Mouse (Mus musculus): ENCODE results near the gene Spx. TPM values are rescaled to one million over a fixed set of nuclear protein-coding genes. Genes with fewer than 3 reads are reported as not detected.

Gene Spx
- total RNA-seq, 2 experiments from 2014 or later = 0.60 TPM; not detected in 1

GRCm38 (mm10) chr6:142413845-142414244 lies 604 bp downstream of the Spx start:
- no peak for DNase-seq
- intact Hi-C loops (cut with DNase I; ENCODE audit: low total_unique reads) = no loop called here

DNA sequence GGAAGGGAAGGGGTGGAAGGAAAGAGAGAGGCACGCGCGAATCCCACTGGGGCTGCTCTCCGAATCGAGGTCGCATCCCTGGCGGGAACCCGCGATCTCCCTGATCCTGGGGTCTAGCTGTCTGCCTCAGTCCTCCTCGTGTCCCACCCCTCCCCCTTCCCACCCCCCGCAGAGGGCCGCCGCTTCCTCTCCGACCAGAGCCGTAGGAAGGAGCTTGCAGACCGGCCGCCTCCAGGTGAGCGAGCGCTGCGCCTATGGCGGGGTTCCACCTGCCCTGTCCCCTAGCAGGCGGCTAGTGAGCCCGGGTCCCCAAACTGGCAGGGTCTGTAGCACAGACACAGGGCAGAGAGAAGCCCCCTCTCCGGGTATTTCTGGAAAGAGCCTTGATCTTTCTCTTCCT lies 1.4 kb downstream of the Spx start:
- DNase-seq = no peak
- intact Hi-C loops (cut with DNase I; ENCODE audit: low total_unique reads) = no loop called here

DNA sequence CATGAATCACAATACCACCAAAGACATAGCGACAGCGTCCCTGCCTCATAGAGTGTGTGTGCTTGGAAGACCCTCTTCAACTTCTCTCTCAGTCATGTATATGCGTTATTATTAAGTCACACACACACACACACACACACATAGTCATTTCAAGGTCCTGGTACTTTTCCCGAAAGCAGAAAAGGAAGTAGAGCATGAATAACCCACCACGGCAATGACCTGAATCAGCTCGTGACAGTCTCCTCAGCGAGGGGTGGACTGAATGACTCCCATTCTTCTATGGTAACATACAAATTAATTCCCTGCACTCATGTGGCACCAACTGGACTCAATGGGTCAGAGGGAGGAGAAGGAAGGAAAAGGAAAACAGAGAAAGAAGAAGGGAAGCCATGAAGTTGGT lies 11.7 kb downstream of the Spx start:
- intact Hi-C loops (cut with DNase I; ENCODE audit: low total_unique reads) = no loop called here
- no peak for DNase-seq

GRCm38 (mm10) chr6:142429072-142429471 lies 15.8 kb downstream of the Spx start:
- DNase-seq = no peak
- intact Hi-C loops (cut with DNase I; ENCODE audit: low total_unique reads) = no loop called here

DNA sequence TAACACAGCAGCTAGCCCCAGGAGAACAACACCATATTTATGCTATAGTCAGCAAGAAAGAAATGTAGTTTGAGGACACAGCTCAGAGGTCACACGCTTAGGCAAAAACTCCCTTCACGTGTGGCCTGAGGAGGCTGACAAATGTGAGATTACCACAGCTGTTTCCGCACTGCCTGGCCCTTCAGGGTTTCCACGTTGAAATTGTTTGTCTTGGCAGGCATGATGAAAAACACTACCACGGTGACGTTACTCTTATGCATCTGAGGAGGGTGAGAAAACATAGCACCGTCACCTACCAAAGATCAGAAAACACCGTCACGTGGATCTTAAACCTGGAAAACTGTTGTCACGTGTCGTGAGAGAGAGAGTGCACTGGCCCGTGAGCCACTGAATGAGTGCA lies 38.1 kb downstream of the Spx start:
- intact Hi-C loops (cut with DNase I; ENCODE audit: low total_unique reads) = no loop called here
- no peak for DNase-seq

- DNase-seq = no peak
- intact Hi-C loops (cut with DNase I; ENCODE audit: low total_unique reads) = no loop called here
Measured at GRCm38 (mm10) chr6:142453311-142453710, 40.1 kb downstream of the Spx start.

- intact Hi-C loops (cut with DNase I; ENCODE audit: low total_unique reads) = no loop called here
Measured at GRCm38 (mm10) chr6:142455314-142455996, 42.2 kb downstream of the Spx start.

GRCm38 (mm10) chr6:142458010-142458409 lies 44.8 kb downstream of the Spx start:
- intact Hi-C loops (cut with DNase I; ENCODE audit: low total_unique reads) = no loop called here
- DNase-seq = no peak

More at GRCm38 (mm10) chr6:142455314-142455996, 42.2 kb downstream of the Spx start:
- no peak for DNase-seq

GRCm38 (mm10) chr6:142459017-142459678 lies 45.9 kb downstream of the Spx start:
- intact Hi-C loops (cut with DNase I; ENCODE audit: low total_unique reads) = no loop called here
- no peak for DNase-seq

DNA sequence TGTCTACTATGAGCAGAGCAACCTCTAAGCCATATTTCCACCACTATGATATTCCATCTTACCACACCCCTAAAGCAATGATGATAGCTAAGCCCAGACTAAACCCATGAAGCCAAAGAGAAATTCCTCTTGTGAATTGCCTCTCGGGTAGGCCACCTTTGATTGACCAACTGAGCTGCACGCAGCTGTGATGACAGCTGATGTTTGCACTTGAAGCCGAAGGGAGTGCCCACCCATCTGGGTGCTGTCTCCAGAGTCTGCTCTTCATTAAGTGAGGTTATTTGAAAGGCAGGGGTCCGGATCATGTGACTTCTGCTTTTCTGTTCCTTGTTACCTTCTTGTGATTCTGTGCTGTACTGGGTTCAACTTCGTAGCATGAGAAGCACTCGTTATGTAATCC lies 49.0 kb downstream of the Spx start:
- intact Hi-C loops (cut with DNase I; ENCODE audit: low total_unique reads) = no loop called here
- DNase-seq = no peak

Other genes starting within 250 kb of the Spx start
- not detected for gene Slco1a6, start 204.9 kb upstream of the Spx start, total RNA-seq (2021)
- gene Iapp, start 115.0 kb upstream of the Spx start, total RNA-seq (2021) = not detected
- not detected for gene Slco1a5, start 90.5 kb upstream of the Spx start, total RNA-seq (2021)
- gene Pyroxd1, start 67.8 kb upstream of the Spx start, total RNA-seq (2021) = 1 to 10 TPM; 7.3 to 8.3 TPM
- 1 to 10 TPM; 3.9 to 4.9 TPM for gene Recql, start 26.4 kb upstream of the Spx start, total RNA-seq (2021)
- 10 to 100 TPM; 15.3 to 18.3 TPM for gene Golt1b, start 26.2 kb upstream of the Spx start, total RNA-seq (2021)
- under 1 TPM in 1 of 2 experiments, not detected in 1; 0.31 TPM for gene Gys2, start 59.7 kb downstream of the Spx start, total RNA-seq (2021)
- 100 to 1,000 TPM; 112 to 138 TPM for gene Ldhb, start 94.5 kb downstream of the Spx start, total RNA-seq (2021)
- 10 to 100 TPM; 20.7 to 21.4 TPM for gene Kcnj8, start 158.2 kb downstream of the Spx start, total RNA-seq (2021)

Data from gastrocnemius, postnatal 14 days (tissue).